Mouse (Mus musculus) adrenal gland, postnatal 36 days (tissue): ENCODE measurements around the gene Depdc5. TPM values are rescaled to one million over a fixed set of nuclear protein-coding genes. Genes with fewer than 3 reads are reported as not detected.

Source experiments
- DNase-seq, 2 experiments: peaks; one replicate each; pipeline ENCODE4 v3.0.0; 2021; ENCODE audit warnings: mixed read lengths in 1 of 2
- total RNA-seq, 2 experiments: library from RNA; stranded (reverse); gene quantifications; 2 replicates each; pipeline ENCODE4 v1.2.3; 2021

The Depdc5 gene
- total RNA-seq, 2 experiments from 2014 or later: 38.0 to 41.1 TPM

- no peak for DNase-seq
These were observed 137.6 kb downstream of the Depdc5 start for GRCm38 (mm10) chr5:33001111-33001510.

- DNase-seq: peak; percentile 60 to 62
These were observed 139.3 kb downstream of the Depdc5 start for GRCm38 (mm10) chr5:33002781-33003180.

- DNase-seq: peak; percentile 38 to 51
These were observed 140.0 kb downstream of the Depdc5 start for GRCm38 (mm10) chr5:33003500-33003899.

GRCm38 (mm10) chr5:33004110-33004509 is 140.6 kb downstream of the Depdc5 start:
- no peak for DNase-seq

GRCm38 (mm10) chr5:33005442-33006145 is 142.1 kb downstream of the Depdc5 start:
- no peak for DNase-seq

GRCm38 (mm10) chr5:33006670-33007069 is 143.2 kb downstream of the Depdc5 start:
- no peak for DNase-seq

- DNase-seq: no peak
These were observed 143.9 kb downstream of the Depdc5 start for GRCm38 (mm10) chr5:33007371-33007770.

GRCm38 (mm10) chr5:33009301-33009700 is 145.8 kb downstream of the Depdc5 start:
- DNase-seq: no peak

- peak; percentile 54 to 56 for DNase-seq
These were observed 146.6 kb downstream of the Depdc5 start for GRCm38 (mm10) chr5:33009818-33010812.

- peak; percentile 46 to 50 for DNase-seq
These were observed 147.9 kb downstream of the Depdc5 start for GRCm38 (mm10) chr5:33011132-33012106.

- DNase-seq: peak in 1 of 2 experiments; percentile 53
These were observed 150.6 kb downstream of the Depdc5 start for GRCm38 (mm10) chr5:33014096-33014495.

GRCm38 (mm10) chr5:33015579-33015978 is 152.1 kb downstream of the Depdc5 start:
- DNase-seq: peak; percentile 63 to 68

- no peak for DNase-seq
These were observed 154.7 kb downstream of the Depdc5 start for GRCm38 (mm10) chr5:33018189-33018560.

- peak; percentile 96 to 98 for DNase-seq
These were observed 155.3 kb downstream of the Depdc5 start, which contains the start of gene Ywhah for GRCm38 (mm10) chr5:33018561-33019425. Gene Ywhah (plus strand): TSS chr5:33018816.

GRCm38 (mm10) chr5:33019426-33019821 is 155.9 kb downstream of the Depdc5 start:
- DNase-seq: no peak

- DNase-seq: no peak
These were observed 158.1 kb downstream of the Depdc5 start for GRCm38 (mm10) chr5:33021622-33022021.

GRCm38 (mm10) chr5:33023337-33023736 is 159.8 kb downstream of the Depdc5 start:
- no peak for DNase-seq

GRCm38 (mm10) chr5:33024474-33024873 is 161.0 kb downstream of the Depdc5 start:
- peak in 1 of 2 experiments; percentile 32 for DNase-seq

- peak in 1 of 2 experiments; percentile 36 for DNase-seq
These were observed 165.2 kb downstream of the Depdc5 start for GRCm38 (mm10) chr5:33028656-33029055.

- no peak for DNase-seq
These were observed 167.1 kb downstream of the Depdc5 start for GRCm38 (mm10) chr5:33030425-33031175.
